Mouse (Mus musculus) lung, adult 2 months (tissue): Measurements from ENCODE around the gene Fbxo11. TPM values are rescaled to one million over a fixed set of nuclear protein-coding genes. Genes with fewer than 3 reads are reported as not detected.
"Not testable (repeated sequence)": the region's sequence is repeated elsewhere in the genome, so short reads cannot be mapped to it uniquely, and the experiment has no call there.

Experiments used
- DNase-seq: peaks from one replicate; pipeline ENCODE4 v3.0.0; 2022
- H3K4me1 ChIP-seq: fragments of 200-500 bp; 2 replicates; pipeline ENCODE4 v1.6.1; 2011; ENCODE audit warnings: low read length; ENCODE audit not compliant: control insufficient read depth, insufficient read depth
- H3K4me3 ChIP-seq: fragments of 200-500 bp; replicated peaks from 2 replicates; pipeline ENCODE3; 2011; ENCODE audit warnings: low read depth, mild to moderate bottlenecking, control low read depth, low read length; ENCODE audit errors: extremely low read depth
- CTCF ChIP-seq: fragments of 200-500 bp; IDR thresholded peaks from 2 replicates; pipeline ENCODE4 v1.5.1; 2011; ENCODE audit warnings: mild to moderate bottlenecking, low read length, control low read depth; ENCODE audit not compliant: insufficient read depth
- POLR2A ChIP-seq: fragments of 200-500 bp; IDR thresholded peaks from 2 replicates; pipeline ENCODE4 v1.6.1; 2011; ENCODE audit warnings: low read depth, mild to moderate bottlenecking, control low read depth, low read length, borderline replicate concordance; ENCODE audit errors: extremely low read depth
- WGBS: fragments of 180-500 bp; shearing (Covaris S2); methylation state at CpG from one replicate; pipeline ENCODE4 v1.1.7; 2018; 5-methylcytosine and 5-hydroxymethylcytosine counted together
- polyA plus RNA-seq: library from polyadenylated mRNA; depleted of rRNA; stranded (reverse); fragments of >200 nt; gene quantifications from 2 replicates; pipeline ENCODE4 v1.2.3, GENCODE M21; 2012

The Fbxo11 gene
- polyA plus RNA-seq, 1 experiment = 37.7 TPM

GRCm38 (mm10) chr17:87984440-87985214 is 80.5 kb downstream of the Fbxo11 start:
- no peak for TF ChIP-seq CTCF
- TF ChIP-seq POLR2A = no peak
- WGBS = 81% methylated on average over 20 of the region's 20 CpGs
- H3K4me3 ChIP-seq = no peak overlapping the region
- no peak for DNase-seq
- no peaks in the 10 kb centered on the region for H3K4me1 ChIP-seq

GRCm38 (mm10) chr17:87983313-87983712 is 81.8 kb downstream of the Fbxo11 start:
- DNase-seq = no peak
- WGBS = 30% methylated on average over 4 of the region's 4 CpGs
- Histone ChIP-seq H3K4me3 (no peak overlapping the region), H3K4me1 (no peaks in the 10 kb centered on the region)
- TF ChIP-seq CTCF = no peak
- TF ChIP-seq POLR2A = no peak

- TF ChIP-seq POLR2A (no peak), CTCF (0 out of 2 replicates have a peak, but pooled peaks have one; percentile 8)
- no peaks in the 10 kb centered on the region for H3K4me1 ChIP-seq
- WGBS = 69% methylated on average over 3 of the region's 3 CpGs
- H3K4me3 ChIP-seq = no peak overlapping the region
- no peak for DNase-seq
Measured at GRCm38 (mm10) chr17:87982112-87982511, 83.0 kb downstream of the Fbxo11 start.

- WGBS = 58% methylated on average over 1 of the region's 1 CpGs
- H3K4me3 ChIP-seq, H3K4me1 ChIP-seq, DNase-seq: not testable (repeated sequence)
Measured at GRCm38 (mm10) chr17:87979696-87980095, 85.4 kb downstream of the Fbxo11 start.

- H3K4me3 ChIP-seq, H3K4me1 ChIP-seq, DNase-seq: not testable (repeated sequence)
- 88% methylated on average over 4 of the region's 4 CpGs for WGBS
Measured at GRCm38 (mm10) chr17:87976927-87977326, 88.2 kb downstream of the Fbxo11 start.

- DNase-seq = no peak
- WGBS = 74% methylated on average over 9 of the region's 9 CpGs
- no peak overlapping the region for H3K4me3 ChIP-seq
- H3K4me1 ChIP-seq = no peaks in the 10 kb centered on the region
- TF ChIP-seq CTCF = no peak
- TF ChIP-seq POLR2A = no peak
Measured at GRCm38 (mm10) chr17:87976154-87976806, 88.8 kb downstream of the Fbxo11 start.

GRCm38 (mm10) chr17:87975229-87975853 is 89.8 kb downstream of the Fbxo11 start:
- TF ChIP-seq POLR2A (no peak), CTCF (no peak)
- no peaks in the 10 kb centered on the region for H3K4me1 ChIP-seq
- H3K4me3 ChIP-seq = peak overlapping the region; percentile 87
- DNase-seq = no peak
- under 1% methylated on average over 67 of the region's 68 CpGs for WGBS

- Histone ChIP-seq H3K4me1 (no peaks in the 10 kb centered on the region), H3K4me3 (peak within 1 kb of the TSS; percentile 87)
- DNase-seq = peak; percentile 86
- under 1% methylated on average over 63 of the region's 63 CpGs for WGBS
- TF ChIP-seq CTCF (no peak), POLR2A (peak; percentile 65; the same call in 1 of the 2 replicates)
Measured at GRCm38 (mm10) chr17:87974629-87975228, 90.4 kb downstream of the Fbxo11 start, which contains the start of gene Msh6. Gene Msh6 (plus strand): TSS chr17:87975062.

- Histone ChIP-seq H3K4me1 (no peaks in the 10 kb centered on the region), H3K4me3 (no peak overlapping the region)
- no peak for TF ChIP-seq POLR2A
- no peak for TF ChIP-seq CTCF
- DNase-seq = no peak
- 68% methylated on average over 10 of the region's 10 CpGs for WGBS
Measured at GRCm38 (mm10) chr17:87973261-87974167, 91.6 kb downstream of the Fbxo11 start.
